Mouse (Mus musculus): Measurements from ENCODE around the gene Ptpre.
"Not testable (repeated sequence)": the region's sequence is repeated elsewhere in the genome, so short reads cannot be mapped to it uniquely, and the experiment has no call there.

Ptpre gene

DNA sequence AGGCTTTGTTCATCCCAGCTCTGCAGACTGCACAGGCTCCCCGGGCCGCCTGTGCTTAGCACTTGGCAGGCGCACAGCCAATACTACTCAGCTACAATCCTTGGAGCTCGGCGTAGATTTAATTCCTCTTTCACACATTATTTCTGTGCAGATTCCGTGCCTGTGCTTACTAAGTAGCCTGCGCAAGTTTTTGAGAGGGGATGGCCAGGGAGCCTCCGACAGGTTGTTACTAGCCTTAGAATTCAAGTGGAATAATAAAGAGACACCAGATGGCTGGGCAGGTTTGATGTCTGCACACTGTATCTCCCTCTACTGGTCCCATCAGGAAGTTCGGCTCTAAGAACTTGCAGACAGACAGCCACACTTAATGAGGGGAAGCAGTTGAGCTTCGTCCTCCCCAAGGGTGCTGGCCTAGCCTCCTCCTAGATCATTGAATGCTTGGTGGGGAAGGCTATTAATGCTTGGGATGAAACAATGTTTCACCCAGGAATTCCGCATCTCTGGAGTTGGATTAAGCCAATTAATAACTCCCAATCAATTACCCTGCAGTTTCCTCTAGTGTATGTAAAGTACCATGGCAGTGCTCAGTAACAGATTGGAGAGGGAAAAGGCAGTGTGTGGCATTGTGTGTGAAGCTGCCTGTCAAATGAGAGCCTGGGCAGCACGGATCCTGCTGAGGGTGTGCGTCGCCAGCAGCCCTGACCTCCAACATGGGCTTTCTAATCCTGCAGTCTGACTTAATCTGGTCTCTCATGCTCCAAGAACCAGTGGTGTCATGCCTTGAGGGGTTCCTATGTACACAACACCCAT, 104.6 kb downstream of the Ptpre start:
- DNase-seq (ENCODE audit: low read depth, low spot score) = peak; percentile 64

- DNase-seq (ENCODE audit: low read depth, low spot score) = no peak
These were observed 107.2 kb downstream of the Ptpre start for GRCm38 (mm10) chr7:135644452-135644851.

GRCm38 (mm10) chr7:135646976-135647375, 109.7 kb downstream of the Ptpre start:
- no peak for DNase-seq (ENCODE audit: low read depth, low spot score)

DNA sequence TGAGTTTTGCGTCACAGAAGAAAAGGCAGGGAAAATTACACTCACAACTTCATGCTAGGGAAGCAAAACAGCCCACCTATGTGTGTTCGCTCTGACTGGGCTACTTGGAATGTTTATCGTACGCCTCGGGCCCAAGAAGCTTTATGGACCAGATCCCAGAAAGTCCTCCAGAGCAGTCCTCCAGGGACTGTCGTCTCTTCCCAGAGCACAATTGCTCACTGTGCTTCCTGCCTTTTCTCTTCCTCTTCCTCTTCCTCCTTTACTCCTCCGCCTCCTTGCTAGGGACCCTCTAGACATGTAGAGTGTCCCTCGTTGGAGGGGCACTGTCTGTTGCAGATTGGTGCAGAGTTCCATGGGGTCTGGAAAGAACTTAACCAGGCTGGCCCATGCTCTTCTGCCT, 111.5 kb downstream of the Ptpre start:
- no peak for DNase-seq (ENCODE audit: low read depth, low spot score)

GRCm38 (mm10) chr7:135649306-135649705, 112.0 kb downstream of the Ptpre start:
- no peak for DNase-seq (ENCODE audit: low read depth, low spot score)

DNA sequence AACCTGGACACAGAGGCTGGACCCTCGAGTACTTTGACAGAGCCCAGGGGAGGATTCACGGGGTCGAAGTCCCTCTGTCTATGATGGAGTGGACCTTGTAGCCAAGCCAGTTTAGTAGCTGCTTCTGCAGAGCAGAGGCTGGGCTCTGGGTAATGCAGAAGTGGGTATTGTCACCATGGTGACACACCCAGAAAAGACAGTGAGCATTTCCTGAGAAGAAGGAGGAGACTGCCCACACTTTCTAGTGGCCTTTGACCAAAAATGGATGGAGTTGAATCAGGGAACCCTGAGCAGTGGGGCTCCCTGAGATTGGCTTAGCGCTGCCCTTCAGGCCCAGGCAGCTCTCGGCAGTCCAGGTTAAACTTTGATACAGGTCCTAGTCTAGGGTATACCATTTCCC, 112.8 kb downstream of the Ptpre start:
- no peak for DNase-seq (ENCODE audit: low read depth, low spot score)

- DNase-seq (ENCODE audit: low read depth, low spot score) = peak; percentile 67
These were observed 114.7 kb downstream of the Ptpre start for GRCm38 (mm10) chr7:135651831-135652511.

DNA sequence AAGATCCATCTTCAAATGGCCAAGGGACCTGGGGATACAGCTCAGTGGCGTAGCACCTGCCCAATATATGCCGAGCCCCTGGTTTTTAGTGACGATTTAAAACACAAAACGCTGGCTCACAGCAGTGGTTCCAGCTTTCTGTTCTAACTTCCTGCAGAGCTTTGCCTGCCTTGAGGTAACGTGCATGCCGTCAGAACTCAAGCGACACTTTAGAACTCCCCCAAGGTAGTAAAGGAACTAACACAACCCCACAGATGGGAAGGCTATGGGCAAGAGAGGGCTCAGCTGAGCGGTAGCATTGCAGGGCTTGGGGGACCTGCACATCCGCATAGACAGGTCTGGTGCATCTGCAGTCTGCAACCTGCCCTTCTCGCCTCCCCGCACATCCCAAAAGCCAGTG, 115.5 kb downstream of the Ptpre start:
- no peak for DNase-seq (ENCODE audit: low read depth, low spot score)

DNA sequence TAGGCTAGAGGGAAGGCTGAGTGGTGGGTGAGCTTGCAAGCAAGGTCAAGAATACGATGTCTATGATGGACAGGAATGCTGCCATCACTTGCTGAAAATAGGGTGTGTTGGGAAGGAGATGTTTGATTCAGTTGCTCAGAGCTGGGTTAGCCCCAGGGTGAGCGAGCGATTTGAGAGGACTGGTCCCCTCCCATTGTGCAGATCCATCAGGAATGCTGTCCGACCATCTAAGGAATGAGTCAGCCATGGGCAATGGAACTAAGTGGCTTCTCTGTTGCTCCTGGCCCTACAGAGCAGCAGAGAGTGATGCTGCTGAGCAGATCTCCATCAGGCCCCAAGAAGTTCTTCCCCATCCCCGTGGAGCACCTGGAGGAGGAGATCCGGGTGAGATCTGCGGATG, 116.3 kb downstream of the Ptpre start:
- DNase-seq (ENCODE audit: low read depth, low spot score) = peak; percentile 65

DNA sequence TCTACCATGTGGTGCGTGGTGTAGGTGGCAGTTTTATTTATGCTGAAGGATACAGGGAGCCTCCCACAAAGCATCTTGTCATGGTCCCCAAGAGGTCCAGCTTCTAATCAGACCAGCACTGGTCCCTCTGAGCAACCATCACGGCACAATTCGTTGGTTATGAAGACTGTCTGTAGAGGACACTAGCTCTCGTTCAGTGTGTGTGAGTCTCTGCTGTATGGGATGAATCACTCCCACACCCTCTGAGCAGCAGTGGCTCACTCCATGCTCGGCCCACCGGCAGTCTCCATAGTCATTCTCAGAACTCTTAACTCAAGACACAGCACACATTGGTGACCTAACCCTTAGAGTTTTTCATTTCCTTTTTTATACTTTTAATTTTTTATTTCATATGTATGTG, 117.0 kb downstream of the Ptpre start:
- DNase-seq (ENCODE audit: low read depth, low spot score) = no peak

- no peak for DNase-seq (ENCODE audit: low read depth, low spot score)
These were observed 117.8 kb downstream of the Ptpre start for GRCm38 (mm10) chr7:135655113-135655512.

GRCm38 (mm10) chr7:135658150-135658549, 120.9 kb downstream of the Ptpre start:
- no peak for DNase-seq (ENCODE audit: low read depth, low spot score)

DNA sequence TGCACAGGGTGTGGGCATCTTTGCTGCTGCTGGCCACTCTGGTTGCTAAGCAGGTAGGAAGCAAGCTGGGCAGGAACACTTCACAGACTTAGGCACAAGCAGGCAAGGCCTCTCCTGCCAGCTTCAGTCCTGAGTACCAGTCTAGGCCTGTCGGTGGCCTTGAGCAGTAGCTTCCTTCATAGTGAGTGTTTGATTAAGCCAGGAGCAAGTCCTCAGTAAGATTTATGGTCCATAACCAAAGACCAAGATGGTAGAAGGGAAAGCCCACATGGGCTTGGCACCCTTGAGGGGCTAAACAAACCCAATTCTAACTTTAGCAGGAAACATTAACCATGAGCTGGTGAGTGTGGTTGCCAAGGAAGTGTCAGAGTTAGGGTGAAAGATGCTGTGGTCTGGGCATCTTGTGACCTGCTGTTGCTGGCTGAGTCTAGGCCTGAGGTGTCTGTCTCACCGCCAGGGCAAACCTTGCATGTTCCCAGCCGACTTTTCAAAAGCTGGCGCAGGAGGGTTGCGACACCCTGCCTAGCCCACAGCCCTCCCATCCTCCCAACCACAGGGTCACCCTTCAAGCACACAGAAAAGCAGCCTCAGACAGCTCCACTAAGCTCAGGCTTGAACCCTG, 122.1 kb downstream of the Ptpre start:
- peak; percentile 93 for DNase-seq (ENCODE audit: low read depth, low spot score)

- DNase-seq (ENCODE audit: low read depth, low spot score) = no peak
These were observed 123.0 kb downstream of the Ptpre start for GRCm38 (mm10) chr7:135660314-135660713.

DNA sequence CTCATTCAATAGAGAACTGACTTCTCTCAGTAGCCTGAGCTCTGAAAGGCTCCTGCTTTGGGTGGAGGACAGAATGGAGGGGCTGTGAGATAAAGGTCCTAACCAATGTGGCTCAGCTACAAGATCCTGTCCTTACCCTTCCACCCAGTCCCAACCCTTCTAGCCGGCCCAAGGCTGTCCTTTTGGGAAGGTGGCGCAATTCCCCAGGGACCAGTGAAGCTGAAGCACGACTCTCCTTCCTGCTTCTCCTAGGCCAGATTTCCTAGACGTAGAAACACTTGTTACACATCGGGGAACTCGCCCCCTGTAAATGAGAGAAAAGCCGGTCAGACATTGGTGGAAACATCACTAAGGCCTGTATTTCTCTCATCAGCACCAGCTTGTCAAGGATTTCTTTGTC, 126.9 kb downstream of the Ptpre start:
- DNase-seq (ENCODE audit: low read depth, low spot score) = no peak

DNA sequence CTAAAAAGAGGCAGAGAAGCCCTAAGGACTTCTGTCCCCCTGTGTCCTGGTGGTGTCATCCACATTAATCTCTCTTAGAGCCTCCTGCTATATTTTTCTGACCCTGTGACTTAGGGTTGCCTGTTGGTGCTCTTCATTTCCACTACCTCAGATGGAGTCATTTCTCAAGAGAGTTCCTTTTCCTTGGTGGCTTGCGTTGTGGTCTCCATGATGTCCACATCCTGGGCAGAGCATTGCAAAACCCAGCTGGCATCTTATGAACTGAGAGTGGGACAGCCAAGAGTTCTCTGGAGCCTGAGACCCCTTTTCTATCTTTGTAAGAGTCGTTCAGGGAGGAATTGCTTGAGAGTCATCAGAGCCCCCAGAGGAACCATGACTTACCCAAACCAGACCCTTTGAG, 129.0 kb downstream of the Ptpre start:
- no peak for DNase-seq (ENCODE audit: low read depth, low spot score)

DNA sequence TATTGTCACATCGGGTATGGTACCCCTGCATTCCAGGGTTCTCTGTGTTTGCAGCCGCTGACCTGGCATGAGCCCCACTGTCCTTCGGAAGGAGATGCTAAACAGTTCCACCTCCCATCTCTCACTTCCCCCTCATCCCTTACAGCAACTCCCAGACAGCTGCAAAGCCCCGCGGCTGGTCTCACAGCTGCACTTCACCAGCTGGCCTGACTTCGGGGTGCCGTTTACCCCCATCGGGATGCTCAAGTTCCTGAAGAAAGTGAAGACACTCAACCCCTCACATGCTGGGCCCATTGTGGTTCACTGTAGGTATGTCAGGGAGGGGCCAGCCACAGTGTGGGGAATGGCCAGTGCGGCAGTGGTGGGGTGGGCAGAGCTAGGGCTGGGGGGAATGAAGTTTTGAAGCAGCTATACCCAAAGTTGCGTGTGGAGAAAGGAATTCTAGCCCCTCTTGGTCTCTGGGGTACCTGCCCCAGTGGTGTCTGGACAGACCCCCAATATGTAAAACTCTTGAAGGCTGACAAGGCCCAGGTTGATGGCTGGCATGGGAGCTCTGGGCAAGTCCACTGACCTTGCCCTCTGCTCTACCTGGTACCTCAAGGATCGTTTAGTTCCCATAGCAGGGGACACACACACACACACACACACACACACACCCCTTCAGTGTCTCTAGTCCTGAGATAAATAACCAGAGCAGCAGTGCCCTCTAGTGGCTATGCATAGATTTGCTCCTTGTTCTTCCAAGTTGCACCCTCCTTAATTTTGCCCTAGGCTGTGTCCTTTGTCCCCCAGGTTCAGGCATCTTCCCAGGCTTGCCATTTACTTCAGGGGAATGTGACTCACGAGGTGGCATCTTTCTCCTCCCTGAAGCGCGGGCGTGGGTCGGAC, 131.8 kb downstream of the Ptpre start:
- peak; percentile 80 for DNase-seq (ENCODE audit: low read depth, low spot score)

DNA sequence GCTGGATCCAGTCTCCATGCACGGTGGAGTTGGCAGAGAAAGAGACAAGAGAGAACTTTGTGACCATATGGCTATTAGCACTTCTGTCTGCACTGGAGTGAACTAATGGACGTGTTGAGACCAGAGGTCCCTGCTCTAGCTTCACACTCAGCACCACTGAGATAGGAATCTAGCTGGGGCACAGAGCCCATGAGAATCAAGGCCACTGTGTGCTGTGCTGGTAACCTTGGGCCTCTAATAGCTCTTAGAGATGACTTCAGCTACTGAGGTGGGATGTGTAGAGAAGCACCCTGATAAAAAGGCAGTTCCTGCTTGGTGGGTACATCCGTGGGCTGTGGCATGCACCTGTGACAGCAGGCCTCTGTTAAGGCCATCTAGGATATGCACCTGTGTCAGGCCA, 136.3 kb downstream of the Ptpre start:
- DNase-seq (ENCODE audit: low read depth, low spot score) = no peak

- DNase-seq (ENCODE audit: low read depth, low spot score) = no peak
These were observed 139.4 kb downstream of the Ptpre start for GRCm38 (mm10) chr7:135676722-135677121.

GRCm38 (mm10) chr7:135680334-135680733, 143.1 kb downstream of the Ptpre start:
- peak; percentile 47 for DNase-seq (ENCODE audit: low read depth, low spot score)

- DNase-seq (ENCODE audit: low read depth, low spot score) = not testable (repeated sequence)
These were observed 146.8 kb downstream of the Ptpre start for GRCm38 (mm10) chr7:135684098-135684497.

DNA sequence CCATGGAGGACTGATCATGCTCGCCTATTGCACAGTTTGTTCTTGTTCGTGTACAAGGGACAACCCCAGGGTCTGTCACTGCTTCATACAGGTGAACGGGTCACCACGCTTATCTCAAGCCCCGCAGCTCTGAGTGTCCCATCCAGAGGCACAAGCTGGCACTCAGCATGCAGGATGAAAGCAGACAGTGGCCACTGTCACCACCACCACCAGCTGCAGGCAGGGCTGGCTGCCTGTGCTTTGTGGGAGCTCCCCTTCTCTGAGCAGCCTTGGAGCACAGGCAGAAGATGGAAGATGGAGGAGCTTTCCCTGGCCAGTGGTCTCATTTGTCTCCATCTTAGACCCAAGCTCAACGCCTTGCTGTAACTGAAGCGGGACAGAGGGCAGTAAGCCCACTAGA, 147.7 kb downstream of the Ptpre start:
- no peak for DNase-seq (ENCODE audit: low read depth, low spot score)

Data from 3T3-L1 (cell line).